Mouse (Mus musculus) kidney, embryonic 14.5 days (tissue): Measurements from ENCODE around the gene Sox5. TPM values are rescaled to one million over a fixed set of nuclear protein-coding genes. Genes with fewer than 3 reads are reported as not detected.

Source experiments
- ATAC-seq: fragments of 200-750 bp; cut with Nextera tagmentation; 2 replicates; pipeline ENCODE4 v1.8.0; 2017; ENCODE audit warnings: moderate number of reproducible peaks, mild to moderate bottlenecking, moderate TSS enrichment, moderate library complexity; ENCODE audit not compliant: low FRiP score, low TSS enrichment
- H3K27ac ChIP-seq: fragments of 300-500 bp; sonication (generic); 2 replicates; pipeline ENCODE4 v1.5.1; 2014; ENCODE audit warnings: low read depth, mild to moderate bottlenecking, low read length, moderate library complexity, mixed read lengths
- H3K27me3 ChIP-seq: fragments of 300-500 bp; sonication (generic); 2 replicates; pipeline ENCODE4 v1.6.1; 2014; ENCODE audit warnings: mild to moderate bottlenecking, low read length; ENCODE audit not compliant: control insufficient read depth, insufficient read depth
- H3K36me3 ChIP-seq: fragments of 300-500 bp; sonication (generic); 2 replicates; pipeline ENCODE4 v1.6.1; 2014; ENCODE audit warnings: low read length, mixed read lengths; ENCODE audit not compliant: control insufficient read depth, insufficient read depth
- H3K4me1 ChIP-seq: fragments of 300-500 bp; sonication (generic); 2 replicates; pipeline ENCODE4 v1.6.1; 2014; ENCODE audit warnings: low read length, mixed read lengths; ENCODE audit not compliant: control insufficient read depth, insufficient read depth
- H3K4me2 ChIP-seq: fragments of 300-500 bp; sonication (generic); replicated peaks from 2 replicates; pipeline ENCODE4 v1.6.1; 2014; ENCODE audit warnings: low read depth, mild to moderate bottlenecking, low read length
- H3K4me3 ChIP-seq: fragments of 300-500 bp; sonication (generic); 2 replicates; pipeline ENCODE4 v1.5.1; 2014; ENCODE audit warnings: mild to moderate bottlenecking, low read length
- H3K9ac ChIP-seq: fragments of 300-500 bp; sonication (generic); 2 replicates; pipeline ENCODE4 v1.6.1; 2014; ENCODE audit warnings: low read depth, mild to moderate bottlenecking, low read length, moderate library complexity
- H3K9me3 ChIP-seq: fragments of 300-500 bp; sonication (generic); 2 replicates; pipeline ENCODE4 v1.6.1; 2016; ENCODE audit warnings: low read length; ENCODE audit not compliant: control insufficient read depth
- WGBS: fragments of 180-500 bp; shearing (Covaris S2); extraction: QIAGEN DNeasy Blood & Tissue Kit; methylation state at CpG from one replicate; pipeline ENCODE4 v1.1.7; 2014; 5-methylcytosine and 5-hydroxymethylcytosine counted together
- polyA plus RNA-seq: library from polyadenylated mRNA; unstranded; fragments of >200 nt; fragmentation: Nextera tagmentation; extraction: Ambion mirVana; gene quantifications from 2 replicates; pipeline ENCODE4 v1.2.1, GENCODE M21; 2014

Sox5 gene
- polyA plus RNA-seq, 1 experiment from 2014 or later, result 13.0 TPM

GRCm38 (mm10) chr6:144269666-144270065 lies 512.1 kb downstream of the Sox5 start:
- Histone ChIP-seq H3K36me3 (no peaks in the 10 kb centered on the region), H3K9me3 (no peaks in the 10 kb centered on the region), H3K4me2 (no peak overlapping the region), H3K4me3 (no peak overlapping the region), H3K4me1 (no peaks in the 10 kb centered on the region), H3K27ac (no peak overlapping the region), H3K27me3 (no peaks in the 10 kb centered on the region), H3K9ac (no peak overlapping the region)
- ATAC-seq, result no peak
- 42% methylated on average over 4 of the region's 4 CpGs for WGBS

DNA sequence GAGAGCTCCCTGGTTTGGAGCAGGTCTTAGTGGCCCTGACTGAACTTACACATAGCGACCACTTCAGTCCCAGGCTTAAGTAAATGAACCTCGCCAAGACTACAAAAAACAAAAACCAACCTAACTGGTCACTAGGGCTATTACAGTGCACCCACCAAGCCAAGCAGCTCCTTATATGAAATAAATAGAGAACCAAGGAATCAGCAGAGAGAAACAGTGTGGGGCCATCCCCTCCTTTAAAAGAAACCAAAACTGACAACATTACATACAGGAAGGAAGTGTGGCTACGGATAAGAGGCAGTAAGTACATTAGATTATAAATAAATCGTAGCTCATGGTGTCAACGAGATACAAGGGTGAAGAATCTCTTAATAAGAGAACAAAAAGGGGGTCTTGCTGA lies 516.0 kb downstream of the Sox5 start:
- H3K36me3 ChIP-seq, result no peaks in the 10 kb centered on the region
- no peaks in the 10 kb centered on the region for H3K4me1 ChIP-seq
- no peak overlapping the region for H3K27ac ChIP-seq
- no peak overlapping the region for H3K4me2 ChIP-seq
- no peaks in the 10 kb centered on the region for H3K27me3 ChIP-seq
- no peak overlapping the region for H3K4me3 ChIP-seq
- no peak for ATAC-seq
- no peak overlapping the region for H3K9ac ChIP-seq
- WGBS, result 76% methylated on average over 5 of the region's 5 CpGs
- H3K9me3 ChIP-seq, result no peaks in the 10 kb centered on the region

GRCm38 (mm10) chr6:144265004-144265403 lies 516.8 kb downstream of the Sox5 start:
- 60% methylated on average over 7 of the region's 7 CpGs for WGBS
- H3K27ac ChIP-seq, result no peak overlapping the region
- no peaks in the 10 kb centered on the region for H3K36me3 ChIP-seq
- no peaks in the 10 kb centered on the region for H3K27me3 ChIP-seq
- H3K4me3 ChIP-seq, result no peak overlapping the region
- H3K4me2 ChIP-seq, result no peak overlapping the region
- H3K9me3 ChIP-seq, result no peaks in the 10 kb centered on the region
- no peak overlapping the region for H3K9ac ChIP-seq
- no peak for ATAC-seq
- H3K4me1 ChIP-seq, result no peaks in the 10 kb centered on the region

DNA sequence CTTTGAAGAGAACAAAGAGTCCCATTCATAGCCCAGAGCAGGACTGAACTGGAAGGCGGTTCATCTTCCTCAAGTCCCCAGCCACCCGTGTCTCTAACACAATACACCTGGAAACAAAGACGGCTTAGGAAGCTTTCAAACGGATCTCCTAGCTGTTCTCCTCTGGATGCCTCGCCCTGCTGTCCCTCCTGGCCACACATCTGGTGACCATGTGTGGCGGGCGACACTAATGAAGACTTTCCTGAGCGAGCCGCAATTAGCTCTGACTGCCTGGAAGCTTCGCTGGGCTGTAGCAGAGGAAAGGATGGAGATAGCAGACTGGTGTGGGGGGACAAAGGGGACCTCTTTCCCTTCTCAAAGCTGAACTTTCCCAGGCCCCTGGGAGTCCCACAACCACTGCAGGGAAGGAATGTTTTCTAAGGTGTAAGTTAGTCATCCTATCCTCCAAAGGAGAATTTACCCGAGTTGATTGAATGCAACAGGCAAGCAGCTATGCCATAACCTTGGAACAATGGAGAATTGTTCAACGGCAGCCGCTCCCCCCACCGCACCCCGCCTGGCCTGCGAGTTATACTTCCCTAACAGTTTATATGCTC lies 517.4 kb downstream of the Sox5 start:
- 38% methylated on average over 16 of the region's 16 CpGs for WGBS
- no peak overlapping the region for H3K4me3 ChIP-seq
- H3K9ac ChIP-seq, result no peak overlapping the region
- H3K4me1 ChIP-seq, result no peaks in the 10 kb centered on the region
- H3K9me3 ChIP-seq, result no peaks in the 10 kb centered on the region
- no peak overlapping the region for H3K27ac ChIP-seq
- H3K36me3 ChIP-seq, result no peaks in the 10 kb centered on the region
- H3K27me3 ChIP-seq, result no peaks in the 10 kb centered on the region
- ATAC-seq, result no peak
- no peak overlapping the region for H3K4me2 ChIP-seq

DNA sequence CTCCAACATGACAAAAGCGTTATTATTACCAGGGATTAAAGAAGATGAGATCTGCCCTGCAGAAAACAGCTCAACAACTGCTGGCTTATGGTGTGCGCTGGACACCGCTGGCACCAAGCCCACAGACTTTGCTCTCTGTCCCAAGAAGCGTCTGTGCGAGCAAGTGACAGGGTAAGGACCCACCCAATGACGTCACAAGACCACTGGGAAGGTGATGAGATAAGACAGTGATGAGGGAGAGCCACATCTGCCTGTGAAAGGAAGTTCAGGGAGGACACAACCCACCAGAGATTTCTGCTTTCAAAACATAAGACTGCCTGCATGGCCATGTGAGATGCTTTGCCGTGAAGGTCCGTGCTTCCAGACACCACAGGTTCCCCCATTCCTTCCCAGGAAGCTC lies 525.3 kb downstream of the Sox5 start:
- Histone ChIP-seq H3K27me3 (no peaks in the 10 kb centered on the region), H3K27ac (no peak overlapping the region), H3K9ac (no peak overlapping the region), H3K36me3 (no peaks in the 10 kb centered on the region), H3K4me3 (no peak overlapping the region), H3K4me1 (no peaks in the 10 kb centered on the region), H3K4me2 (no peak overlapping the region), H3K9me3 (no peaks in the 10 kb centered on the region)
- 85% methylated on average over 8 of the region's 8 CpGs for WGBS
- no peak for ATAC-seq

- Histone ChIP-seq H3K4me1 (no peaks in the 10 kb centered on the region), H3K9ac (no peak overlapping the region), H3K4me3 (no peak overlapping the region), H3K36me3 (no peaks in the 10 kb centered on the region), H3K4me2 (no peak overlapping the region), H3K27me3 (no peaks in the 10 kb centered on the region), H3K27ac (no peak overlapping the region), H3K9me3 (no peaks in the 10 kb centered on the region)
- WGBS, result 60% methylated on average over 7 of the region's 7 CpGs
- ATAC-seq, result no peak
Observed at GRCm38 (mm10) chr6:144252191-144252718, 529.5 kb downstream of the Sox5 start.

DNA sequence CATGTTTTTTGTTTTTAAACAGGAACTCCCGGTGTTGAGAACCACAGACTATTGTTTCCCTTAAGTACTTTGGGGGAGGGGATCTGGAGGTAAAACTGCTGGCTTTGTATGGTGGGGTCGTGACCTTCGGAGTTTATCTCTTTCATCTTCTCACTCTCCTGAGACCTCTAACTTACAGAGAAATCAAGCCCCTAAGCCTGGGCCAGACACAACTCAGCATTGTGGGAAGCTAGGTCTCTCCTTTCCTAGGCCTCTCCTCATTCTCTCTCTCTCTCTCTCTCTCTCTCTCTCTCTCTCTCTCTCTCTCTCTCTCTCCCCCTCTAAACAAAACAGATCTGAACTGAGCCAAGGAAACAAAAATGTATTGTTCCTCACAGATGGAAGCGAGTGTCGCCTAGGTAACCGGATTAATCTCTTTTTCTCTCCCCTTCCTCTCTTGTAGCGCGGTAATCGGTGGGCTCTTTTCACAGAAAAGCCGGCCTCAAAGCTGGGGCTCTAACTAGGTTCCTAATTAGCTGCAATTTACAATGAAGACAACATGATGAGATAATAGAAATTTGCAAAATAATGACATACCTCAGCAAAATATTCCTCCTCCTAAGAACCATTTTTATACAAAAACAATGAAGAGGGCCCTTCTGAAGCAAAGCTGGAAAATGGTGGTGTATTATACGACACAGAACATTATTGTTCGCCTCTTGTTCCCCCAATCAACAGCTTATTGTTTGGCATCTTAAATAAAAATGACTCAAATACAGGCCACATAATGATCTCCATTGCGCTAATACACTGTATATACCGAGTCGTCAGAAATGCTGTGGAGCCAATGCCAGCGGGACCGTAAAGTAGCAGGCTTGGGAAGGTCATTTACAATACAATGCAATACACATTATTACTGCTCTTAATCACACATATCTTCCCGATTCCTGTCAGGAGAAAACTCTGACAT lies 530.3 kb downstream of the Sox5 start:
- ATAC-seq, result no peak
- no peak overlapping the region for H3K27ac ChIP-seq
- WGBS, result 51% methylated on average over 18 of the region's 18 CpGs
- no peak overlapping the region for H3K4me2 ChIP-seq
- no peak overlapping the region for H3K4me3 ChIP-seq
- no peaks in the 10 kb centered on the region for H3K36me3 ChIP-seq
- H3K4me1 ChIP-seq, result no peaks in the 10 kb centered on the region
- no peaks in the 10 kb centered on the region for H3K9me3 ChIP-seq
- no peak overlapping the region for H3K9ac ChIP-seq
- no peaks in the 10 kb centered on the region for H3K27me3 ChIP-seq

GRCm38 (mm10) chr6:144250625-144251181 lies 531.1 kb downstream of the Sox5 start:
- Histone ChIP-seq H3K27ac (no peak overlapping the region), H3K9ac (no peak overlapping the region), H3K27me3 (no peaks in the 10 kb centered on the region), H3K36me3 (no peaks in the 10 kb centered on the region), H3K4me3 (no peak overlapping the region), H3K4me2 (no peak overlapping the region), H3K9me3 (no peaks in the 10 kb centered on the region), H3K4me1 (no peaks in the 10 kb centered on the region)
- 51% methylated on average over 6 of the region's 6 CpGs for WGBS
- ATAC-seq, result no peak

DNA sequence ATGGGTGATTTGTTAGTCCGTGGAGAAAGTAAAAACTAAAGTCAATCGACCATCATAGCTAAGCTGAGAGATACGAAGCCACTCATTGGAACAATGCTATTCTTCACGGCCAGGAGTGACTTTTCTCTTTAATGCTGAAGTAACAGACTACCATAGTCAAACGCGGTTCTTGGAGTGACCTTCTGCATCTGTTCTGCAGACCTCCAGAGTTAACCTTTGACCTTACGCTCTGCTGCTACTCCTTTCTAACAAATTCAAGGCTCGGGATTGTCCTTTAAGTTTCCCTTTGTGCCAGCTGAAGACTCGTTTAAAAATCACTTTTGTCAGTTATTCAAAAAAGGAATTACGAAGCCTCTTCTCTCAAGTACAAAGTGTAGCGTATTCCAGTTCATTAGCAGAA lies 545.2 kb downstream of the Sox5 start:
- 76% methylated on average over 11 of the region's 11 CpGs for WGBS
- Histone ChIP-seq H3K27me3 (no peaks in the 10 kb centered on the region), H3K9me3 (no peaks in the 10 kb centered on the region), H3K9ac (no peak overlapping the region), H3K27ac (no peak overlapping the region), H3K4me1 (no peaks in the 10 kb centered on the region), H3K4me2 (no peak overlapping the region), H3K4me3 (no peak overlapping the region), H3K36me3 (no peaks in the 10 kb centered on the region)
- no peak for ATAC-seq
